Mouse (Mus musculus): ENCODE measurements around the gene Faah. TPM values are rescaled to one million over a fixed set of nuclear protein-coding genes. Genes with fewer than 3 reads are reported as not detected.

Faah gene
- polyA plus RNA-seq (2015; fragmentation: Illumina TruSeq; extraction: RNeasy Lipid Tissue Mini Kit (QIAGEN cat#74804); ENCODE audit: insufficient read depth, low read depth, low replicate concordance), result 6.7 TPM

DNA sequence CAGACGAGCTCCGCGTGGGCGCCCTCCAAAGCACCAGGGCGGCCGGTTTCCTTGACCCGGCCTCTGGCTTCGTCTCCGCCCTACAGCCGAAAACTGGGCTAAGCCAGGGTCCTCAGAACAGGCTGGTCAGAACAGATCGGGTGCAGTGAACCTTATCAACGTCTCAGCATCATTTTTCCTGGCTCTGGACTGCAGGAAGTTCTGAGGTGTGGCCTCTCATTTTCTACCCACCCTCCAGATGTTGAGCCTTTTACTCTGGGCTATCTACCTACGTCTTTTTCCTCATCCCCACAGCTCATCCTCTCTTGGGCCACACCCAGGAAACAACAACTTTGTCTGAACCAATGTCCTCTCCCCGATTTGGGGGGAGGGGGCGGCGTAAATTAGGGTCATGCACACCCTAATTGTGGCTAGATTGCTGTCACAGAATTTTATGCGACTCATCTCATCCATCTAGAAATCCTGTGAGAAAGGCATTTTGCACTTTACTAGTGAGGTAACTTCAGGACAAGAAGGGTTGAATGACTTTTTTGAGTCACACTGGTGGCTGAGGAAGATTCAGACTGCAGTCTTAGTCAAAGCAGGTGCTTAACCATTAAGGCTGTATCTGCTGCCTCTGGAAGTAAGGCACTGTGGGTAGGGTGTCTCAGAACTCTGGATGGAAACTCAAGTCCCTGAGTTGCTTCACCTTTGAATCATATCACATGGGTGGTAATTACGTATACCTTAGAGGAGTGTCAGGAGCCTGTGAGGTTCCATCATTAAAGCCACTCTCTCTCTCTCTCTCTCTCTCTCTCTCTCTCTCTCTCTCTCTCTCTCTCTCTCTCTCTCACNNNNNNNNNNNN, at the start of gene Faah:
Gene Faah (minus strand): TSS at position 25 of the 845 bp plus-strand sequence.

DNA sequence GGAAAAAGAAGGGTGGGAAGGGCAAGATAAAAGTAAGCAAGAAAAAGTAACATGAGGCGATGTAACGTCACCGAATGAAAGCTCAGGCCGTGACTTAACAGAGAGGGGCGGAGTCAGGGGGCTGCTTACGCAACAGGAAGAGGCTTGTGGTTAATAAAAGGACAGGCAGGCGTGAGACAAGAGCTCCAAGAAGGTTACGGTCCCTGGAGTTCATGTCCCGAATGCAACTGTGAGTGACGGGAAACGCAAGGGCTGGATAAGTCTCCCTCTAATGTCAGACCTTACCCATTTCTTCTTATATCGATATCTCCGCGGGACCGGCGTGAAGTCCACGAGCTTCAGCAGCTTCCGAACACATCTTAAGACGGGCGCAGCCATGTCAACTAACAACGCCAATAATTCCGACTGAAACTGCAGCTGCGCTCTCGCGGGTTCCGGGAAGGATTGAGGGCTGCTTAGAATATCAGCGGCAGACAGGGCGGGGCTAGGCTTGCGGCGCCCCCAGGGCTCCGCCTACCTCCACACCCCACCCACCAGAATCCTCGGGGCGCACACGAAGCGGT, 35.8 kb upstream of the Faah start, which contains the start of gene Nsun4:
Gene Nsun4 (minus strand): TSS at position 478 of the 563 bp plus-strand sequence.

DNA sequence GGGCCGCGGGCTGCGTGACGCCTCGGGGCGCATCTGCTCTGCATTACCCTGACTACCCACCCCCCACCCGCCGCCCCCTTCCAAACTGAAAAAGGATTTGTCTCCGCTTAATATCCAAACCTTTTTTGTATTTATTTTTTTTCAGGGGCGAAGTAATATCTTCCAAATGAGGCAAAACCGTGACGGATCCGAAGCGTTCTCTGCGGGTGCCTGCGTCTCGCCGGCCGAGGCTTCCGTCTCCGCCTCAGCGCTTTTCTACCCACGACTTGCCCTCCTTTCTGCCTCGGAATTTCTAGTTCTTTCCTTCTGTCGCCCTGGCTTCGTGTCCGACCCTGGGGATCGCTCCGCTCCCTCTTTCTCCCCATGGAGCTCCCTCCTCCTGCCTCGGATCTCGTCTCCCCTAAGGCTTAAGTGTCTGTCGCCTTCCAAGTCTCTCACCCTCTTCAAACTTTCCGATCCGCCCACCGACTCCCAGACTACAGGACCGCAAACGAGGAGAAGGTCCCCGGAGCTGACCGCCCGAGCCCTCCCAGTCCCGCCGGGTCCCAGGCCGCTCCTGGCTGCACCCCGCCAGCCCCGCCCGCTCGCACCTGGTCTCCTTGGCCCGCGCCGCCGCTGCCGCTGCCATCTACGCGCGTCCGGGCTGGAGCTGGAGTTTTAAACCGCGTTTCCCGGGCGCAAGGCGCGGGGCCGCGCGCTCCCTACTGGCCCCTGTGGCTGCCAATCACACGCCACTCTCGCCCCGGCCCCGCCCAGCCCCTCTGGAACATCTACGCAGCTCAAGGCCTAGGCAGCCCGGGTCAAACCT, 78.2 kb downstream of the Faah start, which contains the start of gene Dmbx1:
Gene Dmbx1 (minus strand): TSS at position 632 of the 808 bp plus-strand sequence.

Other genes starting within 250 kb of the Faah start
- not detected for gene Tex38, start 236.9 kb downstream of the Faah start, polyA plus RNA-seq (2015; fragmentation: Illumina TruSeq; extraction: RNeasy Lipid Tissue Mini Kit (QIAGEN cat#74804); ENCODE audit: insufficient read depth, low read depth, low replicate concordance)
- gene Atpaf1, start 233.1 kb downstream of the Faah start, polyA plus RNA-seq (2015; fragmentation: Illumina TruSeq; extraction: RNeasy Lipid Tissue Mini Kit (QIAGEN cat#74804); ENCODE audit: insufficient read depth, low read depth, low replicate concordance), result 5.5 TPM
- gene Mob3c, start 189.8 kb downstream of the Faah start, polyA plus RNA-seq (2015; fragmentation: Illumina TruSeq; extraction: RNeasy Lipid Tissue Mini Kit (QIAGEN cat#74804); ENCODE audit: insufficient read depth, low read depth, low replicate concordance), result 9.4 TPM
- gene Mknk1, start 178.7 kb downstream of the Faah start, polyA plus RNA-seq (2015; fragmentation: Illumina TruSeq; extraction: RNeasy Lipid Tissue Mini Kit (QIAGEN cat#74804); ENCODE audit: insufficient read depth, low read depth, low replicate concordance), result 79.9 TPM
- gene Kncn, start 133.5 kb downstream of the Faah start, polyA plus RNA-seq (2015; fragmentation: Illumina TruSeq; extraction: RNeasy Lipid Tissue Mini Kit (QIAGEN cat#74804); ENCODE audit: insufficient read depth, low read depth, low replicate concordance), result not detected
- gene 6430628N08Rik, start 127.3 kb downstream of the Faah start, polyA plus RNA-seq (2015; fragmentation: Illumina TruSeq; extraction: RNeasy Lipid Tissue Mini Kit (QIAGEN cat#74804); ENCODE audit: insufficient read depth, low read depth, low replicate concordance), result not detected
- not detected for gene Dmbx1, start 78.0 kb downstream of the Faah start, polyA plus RNA-seq (2015; fragmentation: Illumina TruSeq; extraction: RNeasy Lipid Tissue Mini Kit (QIAGEN cat#74804); ENCODE audit: insufficient read depth, low read depth, low replicate concordance)
- gene Nsun4, start 36.0 kb upstream of the Faah start, polyA plus RNA-seq (2015; fragmentation: Illumina TruSeq; extraction: RNeasy Lipid Tissue Mini Kit (QIAGEN cat#74804); ENCODE audit: insufficient read depth, low read depth, low replicate concordance), result 3.8 TPM
- gene Uqcrh, start 57.1 kb upstream of the Faah start, polyA plus RNA-seq (2015; fragmentation: Illumina TruSeq; extraction: RNeasy Lipid Tissue Mini Kit (QIAGEN cat#74804); ENCODE audit: insufficient read depth, low read depth, low replicate concordance), result 206 TPM
- gene Lrrc41, start 57.3 kb upstream of the Faah start, polyA plus RNA-seq (2015; fragmentation: Illumina TruSeq; extraction: RNeasy Lipid Tissue Mini Kit (QIAGEN cat#74804); ENCODE audit: insufficient read depth, low read depth, low replicate concordance), result 7.6 TPM
- gene Rad54l, start 105.8 kb upstream of the Faah start, polyA plus RNA-seq (2015; fragmentation: Illumina TruSeq; extraction: RNeasy Lipid Tissue Mini Kit (QIAGEN cat#74804); ENCODE audit: insufficient read depth, low read depth, low replicate concordance), result not detected
- gene Pomgnt1, start 105.9 kb upstream of the Faah start, polyA plus RNA-seq (2015; fragmentation: Illumina TruSeq; extraction: RNeasy Lipid Tissue Mini Kit (QIAGEN cat#74804); ENCODE audit: insufficient read depth, low read depth, low replicate concordance), result 20.5 TPM
- gene Lurap1, start 133.4 kb upstream of the Faah start, polyA plus RNA-seq (2015; fragmentation: Illumina TruSeq; extraction: RNeasy Lipid Tissue Mini Kit (QIAGEN cat#74804); ENCODE audit: insufficient read depth, low read depth, low replicate concordance), result 2.0 TPM
- gene Tspan1, start 149.7 kb upstream of the Faah start, polyA plus RNA-seq (2015; fragmentation: Illumina TruSeq; extraction: RNeasy Lipid Tissue Mini Kit (QIAGEN cat#74804); ENCODE audit: insufficient read depth, low read depth, low replicate concordance), result 0.89 TPM
- not detected for gene 1700042G07Rik, start 155.4 kb upstream of the Faah start, polyA plus RNA-seq (2015; fragmentation: Illumina TruSeq; extraction: RNeasy Lipid Tissue Mini Kit (QIAGEN cat#74804); ENCODE audit: insufficient read depth, low read depth, low replicate concordance)
- not detected for gene Gm49337, start 155.5 kb upstream of the Faah start, polyA plus RNA-seq (2015; fragmentation: Illumina TruSeq; extraction: RNeasy Lipid Tissue Mini Kit (QIAGEN cat#74804); ENCODE audit: insufficient read depth, low read depth, low replicate concordance)
- gene Pik3r3, start 203.7 kb upstream of the Faah start, polyA plus RNA-seq (2015; fragmentation: Illumina TruSeq; extraction: RNeasy Lipid Tissue Mini Kit (QIAGEN cat#74804); ENCODE audit: insufficient read depth, low read depth, low replicate concordance), result 3.6 TPM